Mouse (Mus musculus): ENCODE results near the gene Ints2. TPM values are rescaled to one million over a fixed set of nuclear protein-coding genes. Genes with fewer than 3 reads are reported as not detected.
"Not testable (repeated sequence)": the region's sequence is repeated elsewhere in the genome, so short reads cannot be mapped to it uniquely, and the experiment has no call there.

Ints2 gene
- polyA plus RNA-seq, 1 experiment from 2014 or later = 35.7 TPM

DNA sequence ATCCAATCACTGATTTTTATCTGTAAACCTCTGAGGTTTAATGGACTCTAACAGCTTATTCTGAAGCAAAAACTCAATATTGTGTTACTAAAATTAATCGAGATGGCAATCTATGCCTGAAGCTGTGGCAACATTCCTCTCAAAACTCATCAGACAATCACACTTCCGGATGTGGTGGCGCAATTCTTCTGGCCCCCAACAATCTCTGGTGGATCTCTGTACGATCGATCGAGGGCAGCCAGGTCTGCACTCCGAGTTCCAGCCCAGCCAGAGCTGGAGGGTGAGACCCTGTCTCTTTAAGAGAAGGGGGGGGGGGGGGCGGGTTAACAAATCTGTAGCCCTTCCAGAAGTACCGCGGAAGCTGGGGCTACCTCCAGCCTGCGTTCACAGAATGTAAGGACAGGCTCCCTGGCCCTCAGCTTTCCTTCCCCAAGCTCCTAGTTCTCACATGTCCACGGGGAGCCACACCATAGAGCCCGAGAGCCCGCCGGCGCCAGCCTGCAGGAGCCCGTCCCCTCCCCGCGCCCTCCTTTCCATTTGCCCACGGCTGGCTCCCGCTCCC lies 56.8 kb downstream of the Ints2 start:
- WGBS = under 1% methylated on average over 15 of the region's 21 CpGs
- Histone ChIP-seq H3K9me3 (ENCODE audit: control insufficient read depth, low read length) (peaks cover 9% of the 10 kb centered on the region), H3K9ac (ENCODE audit: low read depth, low read length) (peak overlapping the region; percentile 79), H3K27me3 (ENCODE audit: control insufficient read depth, insufficient read depth, low read length) (no peaks in the 10 kb centered on the region), H3K36me3 (ENCODE audit: control insufficient read depth, insufficient read depth, low read length) (peaks cover 30% of the 10 kb centered on the region), H3K4me1 (ENCODE audit: control insufficient read depth, insufficient read depth, low read length) (0 out of 2 replicates have a peak, but pooled peaks cover 7% of the 10 kb centered on the region), H3K27ac (ENCODE audit: low read depth, low read length) (peak overlapping the region; percentile 89), H3K4me2 (replicated peaks; ENCODE audit: low read depth, low read length) (peak overlapping the region; percentile 63), H3K4me3 (ENCODE audit: low read length) (peak overlapping the region; percentile 86)
- peak; percentile 72 for ATAC-seq (ENCODE audit: low FRiP score, low TSS enrichment)

DNA sequence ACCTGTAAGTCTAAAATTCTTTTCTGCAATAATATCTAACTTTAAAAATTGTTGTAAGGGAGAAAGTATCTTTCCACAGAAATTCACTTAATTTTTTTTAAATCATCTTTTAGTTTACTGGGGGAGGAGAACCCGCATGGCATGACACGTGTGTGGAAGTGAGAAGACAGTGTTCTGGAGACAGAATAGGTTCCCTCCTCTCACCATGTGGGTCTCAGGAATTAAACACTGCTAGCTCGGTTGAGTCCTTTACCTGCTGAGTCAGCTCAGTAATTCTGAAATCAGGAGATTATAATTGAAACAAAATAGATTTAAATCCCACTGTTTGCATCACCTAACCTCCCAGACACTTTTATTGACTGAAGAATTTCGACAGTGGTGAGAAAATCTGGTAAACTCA lies 57.6 kb downstream of the Ints2 start:
- Histone ChIP-seq H3K36me3 (ENCODE audit: control insufficient read depth, insufficient read depth, low read length) (peaks cover 25% of the 10 kb centered on the region), H3K4me3 (ENCODE audit: low read length) (peak overlapping the region; percentile 86), H3K27me3 (ENCODE audit: control insufficient read depth, insufficient read depth, low read length) (no peaks in the 10 kb centered on the region), H3K4me1 (ENCODE audit: control insufficient read depth, insufficient read depth, low read length) (0 out of 2 replicates have a peak, but pooled peaks cover 7% of the 10 kb centered on the region), H3K27ac (ENCODE audit: low read depth, low read length) (no peak overlapping the region), H3K9me3 (ENCODE audit: control insufficient read depth, low read length) (peaks cover 8% of the 10 kb centered on the region), H3K4me2 (replicated peaks; ENCODE audit: low read depth, low read length) (peak overlapping the region; percentile 63), H3K9ac (ENCODE audit: low read depth, low read length) (peak overlapping the region; percentile 79; the same call in 1 of the 2 replicates)
- no peak for ATAC-seq (ENCODE audit: low FRiP score, low TSS enrichment)
- WGBS = 51% methylated on average over 4 of the region's 4 CpGs

DNA sequence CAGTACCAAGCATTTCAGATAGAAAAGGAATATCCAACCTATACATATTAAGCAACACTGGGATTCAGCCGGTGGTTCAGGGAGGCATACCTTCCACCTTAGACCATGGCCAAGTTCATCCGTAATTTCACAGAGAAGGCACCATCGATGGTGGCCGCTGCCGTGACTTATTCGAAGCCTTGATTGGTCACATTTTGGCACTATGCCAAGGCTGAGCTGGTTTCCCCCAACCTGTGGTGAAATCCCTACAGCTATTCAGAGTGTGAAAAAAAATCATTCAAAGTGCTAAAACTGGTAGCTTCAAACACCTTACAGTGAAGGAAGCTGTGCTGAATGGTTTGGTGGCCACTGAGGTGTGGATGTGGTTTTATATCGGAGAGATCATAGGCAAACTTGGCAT lies 72.2 kb downstream of the Ints2 start:
- H3K27ac ChIP-seq (ENCODE audit: low read depth, low read length); ATAC-seq (ENCODE audit: low FRiP score, low TSS enrichment); H3K4me2 ChIP-seq (replicated peaks; ENCODE audit: low read depth, low read length); H3K27me3 ChIP-seq (ENCODE audit: control insufficient read depth, insufficient read depth, low read length); H3K9me3 ChIP-seq (ENCODE audit: control insufficient read depth, low read length); H3K4me3 ChIP-seq (ENCODE audit: low read length); H3K4me1 ChIP-seq (ENCODE audit: control insufficient read depth, insufficient read depth, low read length); H3K36me3 ChIP-seq (ENCODE audit: control insufficient read depth, insufficient read depth, low read length); H3K9ac ChIP-seq (ENCODE audit: low read depth, low read length): not testable (repeated sequence)
- WGBS = 92% methylated on average over 7 of the region's 7 CpGs

GRCm38 (mm10) chr11:86175833-86176232 lies 81.5 kb downstream of the Ints2 start:
- ATAC-seq (ENCODE audit: low FRiP score, low TSS enrichment) = no peak
- Histone ChIP-seq H3K4me1 (ENCODE audit: control insufficient read depth, insufficient read depth, low read length) (no peaks in the 10 kb centered on the region), H3K9me3 (ENCODE audit: control insufficient read depth, low read length) (no peaks in the 10 kb centered on the region), H3K4me2 (replicated peaks; ENCODE audit: low read depth, low read length) (no peak overlapping the region), H3K36me3 (ENCODE audit: control insufficient read depth, insufficient read depth, low read length) (no peaks in the 10 kb centered on the region), H3K9ac (ENCODE audit: low read depth, low read length) (no peak overlapping the region), H3K27ac (ENCODE audit: low read depth, low read length) (no peak overlapping the region), H3K27me3 (ENCODE audit: control insufficient read depth, insufficient read depth, low read length) (no peaks in the 10 kb centered on the region), H3K4me3 (ENCODE audit: low read length) (no peak overlapping the region)
- 69% methylated on average over 3 of the region's 3 CpGs for WGBS

GRCm38 (mm10) chr11:86174173-86174572 lies 83.2 kb downstream of the Ints2 start:
- no peak overlapping the region for H3K4me3 ChIP-seq (ENCODE audit: low read length)
- H3K4me2 ChIP-seq (replicated peaks; ENCODE audit: low read depth, low read length) = no peak overlapping the region
- ATAC-seq (ENCODE audit: low FRiP score, low TSS enrichment) = no peak
- no peak overlapping the region for H3K27ac ChIP-seq (ENCODE audit: low read depth, low read length)
- WGBS = 56% methylated on average over 2 of the region's 2 CpGs
- H3K27me3 ChIP-seq (ENCODE audit: control insufficient read depth, insufficient read depth, low read length) = no peaks in the 10 kb centered on the region
- no peaks in the 10 kb centered on the region for H3K36me3 ChIP-seq (ENCODE audit: control insufficient read depth, insufficient read depth, low read length)
- no peaks in the 10 kb centered on the region for H3K4me1 ChIP-seq (ENCODE audit: control insufficient read depth, insufficient read depth, low read length)
- H3K9ac ChIP-seq (ENCODE audit: low read depth, low read length) = no peak overlapping the region
- no peaks in the 10 kb centered on the region for H3K9me3 ChIP-seq (ENCODE audit: control insufficient read depth, low read length)

DNA sequence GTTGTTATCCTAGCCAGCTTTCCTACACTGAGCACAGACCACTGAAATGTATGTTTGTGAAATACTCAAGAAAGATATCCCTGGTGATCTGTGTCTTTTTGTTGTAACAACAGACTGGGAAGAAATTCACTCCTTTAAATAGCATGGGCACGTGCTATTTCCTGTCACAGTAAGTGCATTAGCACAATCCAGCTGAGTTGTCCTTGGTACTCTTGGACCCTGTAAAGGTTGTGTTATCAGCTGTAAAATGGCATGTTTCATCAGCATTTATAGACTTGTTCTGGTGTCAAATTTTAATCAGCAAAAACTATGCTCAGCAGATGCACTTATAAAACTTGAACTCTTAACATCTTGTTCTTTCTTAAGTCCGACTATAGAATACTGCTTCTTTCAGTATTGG lies 86.6 kb downstream of the Ints2 start:
- H3K36me3 ChIP-seq (ENCODE audit: control insufficient read depth, insufficient read depth, low read length) = no peaks in the 10 kb centered on the region
- H3K4me1 ChIP-seq (ENCODE audit: control insufficient read depth, insufficient read depth, low read length) = no peaks in the 10 kb centered on the region
- WGBS = 92% methylated on average over 2 of the region's 2 CpGs
- ATAC-seq (ENCODE audit: low FRiP score, low TSS enrichment) = no peak
- no peaks in the 10 kb centered on the region for H3K27me3 ChIP-seq (ENCODE audit: control insufficient read depth, insufficient read depth, low read length)
- H3K4me2 ChIP-seq (replicated peaks; ENCODE audit: low read depth, low read length) = no peak overlapping the region
- H3K9me3 ChIP-seq (ENCODE audit: control insufficient read depth, low read length) = no peaks in the 10 kb centered on the region
- no peak overlapping the region for H3K4me3 ChIP-seq (ENCODE audit: low read length)
- H3K27ac ChIP-seq (ENCODE audit: low read depth, low read length) = no peak overlapping the region
- H3K9ac ChIP-seq (ENCODE audit: low read depth, low read length) = no peak overlapping the region

Other genes starting within 250 kb of the Ints2 start
- 9.7 and 14.8 TPM in 2 replicates for gene Brip1, start 56.4 kb downstream of the Ints2 start, polyA plus RNA-seq (2014; fragmentation: Nextera tagmentation; extraction: Ambion mirVana)
- gene Med13, start 100.0 kb upstream of the Ints2 start, polyA plus RNA-seq (2014; fragmentation: Nextera tagmentation; extraction: Ambion mirVana) = 14.3 and 14.9 TPM in 2 replicates
- gene Rnft1, start 227.1 kb upstream of the Ints2 start, polyA plus RNA-seq (2014; fragmentation: Nextera tagmentation; extraction: Ambion mirVana) = 33.0 and 39.0 TPM in 2 replicates